Comparison of ENCODE assay signal across 20 mouse cellular contexts in genomic region chr13:29767587-29767986, GRCm38 (mm10).
A peak's percentile ranks its signal among the peaks of the same experiment; 100 is the strongest.
DNase-seq lines count a peak whose midpoint lies in the region; ATAC-seq lines count a peak whose summit lies in the region.
"Had no signal": no experiment of that assay in that cellular context is flagged by ENCODE, and none has a peak within 500 bp of the region (broad histone marks: within the 10 kb centered on the region; RNA-seq: fewer than 3 reads in every experiment).

No protein-coding gene starts in this region.

- no peak for DNase-seq in heart, embryonic 10.5 days (ENCODE audit: low spot score)
- no peak for DNase-seq in lung, postnatal 14 days
- DNase-seq in limb, embryonic 10.5 days (ENCODE audit: low spot score), result no peak
- DNase-seq in frontal cortex, postnatal 10 days (ENCODE audit: low spot score in 2 of 2), result no peak
- DNase-seq: adrenal gland, adult 2 months; cerebellum, adult 2 months; cerebellum, postnatal 36 days; gastrocnemius, postnatal 25 days; kidney, adult 9 months; kidney, postnatal 36 days; left cerebral cortex, postnatal 4 days; liver, postnatal 0 days; lung, postnatal 4 days; retina, postnatal 1 day; thymus, postnatal 14 days had no signal

- no peak overlapping the region for H3K9ac ChIP-seq in heart, embryonic 11.5 days (ENCODE audit: low read depth, low read length)
- H3K9ac ChIP-seq in lung, embryonic 15.5 days, result no peak overlapping the region
- 0 out of 2 replicates have a peak overlapping the region, but pooled peaks have one; percentile 26 for H3K9ac ChIP-seq in neural tube, embryonic 13.5 days
- H3K9ac ChIP-seq: liver, postnatal 0 days; midbrain, embryonic 12.5 days had no signal

- 0 out of 2 replicates have a peak overlapping the region, but pooled peaks have one; percentile 43 for H3K27ac ChIP-seq in heart, embryonic 10.5 days
- H3K27ac ChIP-seq in heart, embryonic 11.5 days (ENCODE audit: low read depth, low read length), result no peak overlapping the region
- H3K27ac ChIP-seq in lung, embryonic 15.5 days, result peak overlapping the region; percentile 37; the same call in 1 of the 2 replicates
- H3K27ac ChIP-seq in limb, embryonic 10.5 days, result 0 out of 2 replicates have a peak overlapping the region, but pooled peaks have one; percentile 14
- peak overlapping the region; percentile 73 for H3K27ac ChIP-seq in neural tube, embryonic 13.5 days (replicated peaks)
- H3K27ac ChIP-seq: left cerebral cortex, adult 2 months; midbrain, embryonic 12.5 days had no signal

- no peaks in the 10 kb centered on the region for H3K27me3 ChIP-seq in heart, embryonic 10.5 days (ENCODE audit: insufficient read depth, poor library complexity, severe bottlenecking)
- no peaks in the 10 kb centered on the region for H3K27me3 ChIP-seq in heart, embryonic 11.5 days (ENCODE audit: control insufficient read depth, insufficient read depth, low read length)
- H3K27me3 ChIP-seq in lung, embryonic 15.5 days, result no peaks in the 10 kb centered on the region
- H3K27me3 ChIP-seq in limb, embryonic 10.5 days (ENCODE audit: low read depth, poor library complexity, severe bottlenecking), result no peaks in the 10 kb centered on the region
- H3K27me3 ChIP-seq in neural tube, embryonic 13.5 days, result no peaks in the 10 kb centered on the region
- H3K27me3 ChIP-seq: midbrain, embryonic 12.5 days had no signal

- H3K4me2 ChIP-seq in heart, embryonic 11.5 days, result no peak overlapping the region
- no peak overlapping the region for H3K4me2 ChIP-seq in lung, embryonic 15.5 days
- H3K4me2 ChIP-seq in neural tube, embryonic 13.5 days, result no peak overlapping the region
- H3K4me2 ChIP-seq: midbrain, embryonic 12.5 days had no signal

- WGBS in heart, embryonic 10.5 days, result 74% methylated on average over 4 of the region's 4 CpGs
- 84% methylated on average over 4 of the region's 4 CpGs for WGBS in heart, embryonic 11.5 days (ENCODE audit: insufficient replicate concordance)
- 57% methylated on average over 4 of the region's 4 CpGs for WGBS in lung, embryonic 15.5 days
- 66% methylated on average over 4 of the region's 4 CpGs for WGBS in limb, embryonic 10.5 days
- 12% methylated on average over 4 of the region's 4 CpGs for WGBS in neural tube, embryonic 13.5 days

- no peaks in the 10 kb centered on the region for H3K9me3 ChIP-seq in heart, embryonic 10.5 days
- no peaks in the 10 kb centered on the region for H3K9me3 ChIP-seq in heart, embryonic 11.5 days (replicated peaks; ENCODE audit: control insufficient read depth, low read length)
- H3K9me3 ChIP-seq in lung, embryonic 15.5 days, result no peaks in the 10 kb centered on the region
- no peaks in the 10 kb centered on the region for H3K9me3 ChIP-seq in limb, embryonic 10.5 days (replicated peaks)
- H3K9me3 ChIP-seq in neural tube, embryonic 13.5 days, result no peaks in the 10 kb centered on the region
- H3K9me3 ChIP-seq: midbrain, embryonic 12.5 days had no signal

- peaks cover 13% of the 10 kb centered on the region; the same call in 1 of the 2 replicates for H3K4me1 ChIP-seq in heart, embryonic 10.5 days
- H3K4me1 ChIP-seq in heart, embryonic 11.5 days (ENCODE audit: control insufficient read depth, insufficient read depth, low read length), result peaks cover 16% of the 10 kb centered on the region
- H3K4me1 ChIP-seq in lung, embryonic 15.5 days, result peaks cover 46% of the 10 kb centered on the region
- H3K4me1 ChIP-seq in limb, embryonic 10.5 days, result peaks cover 36% of the 10 kb centered on the region
- peaks cover 50% of the 10 kb centered on the region for H3K4me1 ChIP-seq in neural tube, embryonic 13.5 days (replicated peaks)

- H3K4me3 ChIP-seq in heart, embryonic 10.5 days, result no peak overlapping the region
- no peak overlapping the region for H3K4me3 ChIP-seq in heart, embryonic 11.5 days (ENCODE audit: low read depth, low read length)
- H3K4me3 ChIP-seq in lung, embryonic 15.5 days, result no peak overlapping the region
- no peak overlapping the region for H3K4me3 ChIP-seq in limb, embryonic 10.5 days
- no peak overlapping the region for H3K4me3 ChIP-seq in neural tube, embryonic 13.5 days
- H3K4me3 ChIP-seq: left cerebral cortex, adult 2 months; midbrain, embryonic 12.5 days had no signal

- ATAC-seq in heart, embryonic 11.5 days (replicated peaks; ENCODE audit: insufficient number of reproducible peaks, low FRiP score, low TSS enrichment), result no peak
- no peak for ATAC-seq in lung, embryonic 15.5 days (ENCODE audit: borderline replicate concordance, extremely low read depth, low FRiP score, low TSS enrichment)
- 0 out of 2 replicates have a peak, but pooled peaks have one; percentile 36 for ATAC-seq in neural tube, embryonic 13.5 days (ENCODE audit: low read depth)
- ATAC-seq: liver, postnatal 0 days had no signal

- no peaks in the 10 kb centered on the region for H3K36me3 ChIP-seq in heart, embryonic 10.5 days
- no peaks in the 10 kb centered on the region for H3K36me3 ChIP-seq in heart, embryonic 11.5 days (ENCODE audit: control insufficient read depth, insufficient read depth, low read length)
- H3K36me3 ChIP-seq in lung, embryonic 15.5 days, result no peaks in the 10 kb centered on the region
- no peaks in the 10 kb centered on the region for H3K36me3 ChIP-seq in limb, embryonic 10.5 days
- H3K36me3 ChIP-seq in neural tube, embryonic 13.5 days, result no peaks in the 10 kb centered on the region
- H3K36me3 ChIP-seq: midbrain, embryonic 12.5 days had no signal
